Mouse (Mus musculus) intestine, postnatal 0 days (tissue): ENCODE measurements around the gene Vps13a. TPM values are rescaled to one million over a fixed set of nuclear protein-coding genes. Genes with fewer than 3 reads are reported as not detected.
A peak's percentile ranks its signal among the peaks of the same experiment; 100 is the strongest.

Experiments used
- ATAC-seq: fragments of 200-750 bp; cut with Nextera tagmentation; 2 replicates; pipeline ENCODE4 v1.8.0; 2017; ENCODE audit warnings: mild to moderate bottlenecking, moderate TSS enrichment, moderate library complexity
- H3K27ac ChIP-seq: fragments of 300-500 bp; sonication (generic); 2 replicates; pipeline ENCODE4 v1.5.1; 2014; ENCODE audit warnings: mild to moderate bottlenecking, low read depth, low read length, moderate library complexity
- H3K27me3 ChIP-seq: fragments of 300-500 bp; sonication (generic); replicated peaks from 2 replicates; pipeline ENCODE4 v1.6.1; 2014; ENCODE audit warnings: low read length, mixed read lengths; ENCODE audit not compliant: control insufficient read depth, insufficient read depth
- H3K36me3 ChIP-seq: fragments of 300-500 bp; sonication (generic); 2 replicates; pipeline ENCODE4 v1.6.1; 2014; ENCODE audit warnings: mild to moderate bottlenecking, moderate library complexity; ENCODE audit not compliant: control insufficient read depth, insufficient read depth
- H3K4me1 ChIP-seq: fragments of 300-500 bp; sonication (generic); replicated peaks from 2 replicates; pipeline ENCODE4 v1.6.1; 2014; ENCODE audit warnings: antibody characterized with exemption, low read length, mixed read lengths; ENCODE audit not compliant: control insufficient read depth, insufficient read depth
- H3K4me2 ChIP-seq: fragments of 300-500 bp; sonication (generic); replicated peaks from 2 replicates; pipeline ENCODE4 v1.6.1; 2014; ENCODE audit warnings: low read depth, mild to moderate bottlenecking, moderate library complexity
- H3K4me3 ChIP-seq: fragments of 300-500 bp; sonication (generic); 2 replicates; pipeline ENCODE4 v1.5.1; 2014; ENCODE audit warnings: low read depth, low read length
- H3K9ac ChIP-seq: fragments of 300-500 bp; sonication (generic); 2 replicates; pipeline ENCODE4 v1.6.1; 2014; ENCODE audit warnings: mild to moderate bottlenecking, low read depth, low read length
- H3K9me3 ChIP-seq: fragments of 300-500 bp; sonication (generic); 2 replicates; pipeline ENCODE4 v1.6.1; 2016; ENCODE audit warnings: mixed run types; ENCODE audit not compliant: control insufficient read depth
- CTCF ChIP-seq: sonication (generic); IDR thresholded peaks from 2 replicates; pipeline ENCODE4 v1.5.1; 2016; ENCODE audit warnings: low read depth, mild to moderate bottlenecking, control low read depth, antibody characterized with exemption, moderate library complexity
- WGBS: fragments of 180-500 bp; shearing (Covaris S2); extraction: QIAGEN DNeasy Blood & Tissue Kit; methylation state at CpG from one replicate; pipeline ENCODE4 v1.1.7; 2014; 5-methylcytosine and 5-hydroxymethylcytosine counted together
- polyA plus RNA-seq: library from polyadenylated mRNA; unstranded; fragments of >200 nt; fragmentation: Nextera tagmentation; extraction: Ambion mirVana; gene quantifications from 2 replicates; pipeline ENCODE4 v1.2.1, GENCODE M21; 2015

Gene Vps13a
- polyA plus RNA-seq, 1 experiment from 2014 or later, result 6.3 TPM

DNA sequence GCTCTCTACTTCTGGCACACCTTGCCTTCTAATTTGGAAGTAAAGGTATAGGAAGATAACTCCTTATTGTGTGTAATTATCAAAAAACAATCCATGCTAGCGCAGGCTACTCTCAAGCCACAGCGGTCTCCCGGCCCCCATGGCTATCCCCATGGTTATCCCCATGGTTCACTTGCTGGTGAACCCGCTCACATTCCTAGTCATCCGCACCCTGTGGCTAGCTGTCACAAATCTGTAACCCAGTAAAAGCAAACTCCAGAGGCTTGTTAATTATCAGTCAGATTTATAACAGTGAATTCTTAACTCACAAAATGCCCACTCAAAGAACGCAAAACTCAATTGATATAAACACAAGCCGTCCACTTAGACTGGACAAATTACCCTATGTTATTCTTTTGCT, 25.5 kb downstream of the Vps13a start:
- no peak overlapping the region for H3K4me2 ChIP-seq
- no peak overlapping the region for H3K27ac ChIP-seq
- no peak overlapping the region for H3K4me3 ChIP-seq
- H3K9ac ChIP-seq, result no peak overlapping the region
- no peaks in the 10 kb centered on the region for H3K27me3 ChIP-seq
- H3K9me3 ChIP-seq, result no peaks in the 10 kb centered on the region
- H3K4me1 ChIP-seq, result no peaks in the 10 kb centered on the region
- no peak for TF ChIP-seq CTCF
- WGBS, result 87% methylated on average over 7 of the region's 7 CpGs
- peaks cover 10% of the 10 kb centered on the region; the same call in 1 of the 2 replicates for H3K36me3 ChIP-seq
- ATAC-seq, result no peak

DNA sequence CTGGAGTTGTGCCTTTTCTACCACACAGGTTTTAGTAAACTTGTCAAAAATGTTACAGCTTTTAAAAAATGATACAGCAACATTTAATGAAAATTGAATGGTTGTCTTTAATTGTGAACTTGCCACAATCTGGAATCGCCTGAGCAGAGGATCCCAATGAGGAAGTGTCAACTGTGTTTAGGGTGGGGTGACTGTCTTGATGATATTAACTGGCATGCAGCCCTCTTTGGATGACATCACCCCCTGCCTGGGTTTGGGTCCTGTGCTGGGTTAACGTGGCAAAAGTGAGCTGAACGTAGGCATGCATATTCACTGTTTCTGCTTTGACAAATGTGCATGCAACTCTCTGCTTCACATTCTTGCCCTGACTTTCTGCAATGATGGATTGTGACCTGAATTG, 27.6 kb downstream of the Vps13a start:
- peaks cover 10% of the 10 kb centered on the region; the same call in 1 of the 2 replicates for H3K36me3 ChIP-seq
- no peak overlapping the region for H3K4me2 ChIP-seq
- no peaks in the 10 kb centered on the region for H3K27me3 ChIP-seq
- WGBS, result 77% methylated on average over 3 of the region's 3 CpGs
- no peaks in the 10 kb centered on the region for H3K4me1 ChIP-seq
- H3K27ac ChIP-seq, result no peak overlapping the region
- no peak for ATAC-seq
- no peak for TF ChIP-seq CTCF
- H3K4me3 ChIP-seq, result no peak overlapping the region
- H3K9me3 ChIP-seq, result no peaks in the 10 kb centered on the region
- H3K9ac ChIP-seq, result no peak overlapping the region

DNA sequence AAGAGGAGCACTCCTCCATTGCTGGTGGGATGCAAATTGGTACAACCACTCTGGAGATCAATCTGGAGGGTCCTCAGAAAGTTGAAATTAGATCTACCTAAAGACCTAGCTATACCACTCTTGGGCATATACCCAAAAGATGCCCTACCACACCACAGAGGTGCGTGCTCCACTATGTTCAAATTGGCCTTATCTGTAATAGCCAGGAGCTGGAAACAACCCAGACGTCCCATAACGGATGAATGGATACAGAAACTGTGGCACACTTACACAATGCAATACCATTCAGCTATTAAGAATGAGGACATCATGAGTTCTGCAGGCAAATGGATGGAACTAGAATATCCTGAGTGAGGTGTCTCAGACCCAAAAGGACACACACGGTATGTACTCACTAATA, 43.9 kb downstream of the Vps13a start:
- no peak for ATAC-seq
- Histone ChIP-seq H3K36me3 (peaks cover 5% of the 10 kb centered on the region; the same call in 1 of the 2 replicates), H3K4me3 (no peak overlapping the region), H3K9me3 (no peaks in the 10 kb centered on the region), H3K27me3 (no peaks in the 10 kb centered on the region), H3K27ac (no peak overlapping the region), H3K9ac (no peak overlapping the region), H3K4me2 (no peak overlapping the region), H3K4me1 (no peaks in the 10 kb centered on the region)
- 91% methylated on average over 4 of the region's 4 CpGs for WGBS
- no peak for TF ChIP-seq CTCF

DNA sequence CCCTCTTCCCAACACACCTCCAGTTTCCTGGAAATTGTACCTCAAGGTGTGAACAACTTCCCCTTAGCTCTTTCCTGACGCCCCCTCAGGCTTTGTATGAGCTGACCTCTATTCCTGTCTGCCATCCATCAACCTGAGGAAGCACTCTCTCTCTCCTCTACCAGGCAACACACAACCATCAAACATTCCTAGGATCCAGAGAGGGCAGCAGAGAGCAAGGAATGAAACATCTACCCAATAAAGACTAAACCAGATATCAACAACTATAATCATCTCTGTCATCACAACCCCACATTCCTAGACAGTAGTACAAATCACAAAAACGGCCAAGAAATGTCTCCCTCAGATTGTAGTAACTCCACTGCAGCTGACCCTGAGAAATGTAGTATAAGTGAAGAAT, 52.0 kb downstream of the Vps13a start:
- TF ChIP-seq CTCF, result peak; percentile 63
- Histone ChIP-seq H3K27ac (no peak overlapping the region), H3K36me3 (peaks cover 5% of the 10 kb centered on the region; the same call in 1 of the 2 replicates), H3K4me2 (no peak overlapping the region), H3K9ac (no peak overlapping the region), H3K4me1 (no peaks in the 10 kb centered on the region), H3K27me3 (no peaks in the 10 kb centered on the region), H3K9me3 (no peaks in the 10 kb centered on the region), H3K4me3 (no peak overlapping the region)
- WGBS, result 45% methylated on average over 2 of the region's 2 CpGs
- ATAC-seq, result no peak

DNA sequence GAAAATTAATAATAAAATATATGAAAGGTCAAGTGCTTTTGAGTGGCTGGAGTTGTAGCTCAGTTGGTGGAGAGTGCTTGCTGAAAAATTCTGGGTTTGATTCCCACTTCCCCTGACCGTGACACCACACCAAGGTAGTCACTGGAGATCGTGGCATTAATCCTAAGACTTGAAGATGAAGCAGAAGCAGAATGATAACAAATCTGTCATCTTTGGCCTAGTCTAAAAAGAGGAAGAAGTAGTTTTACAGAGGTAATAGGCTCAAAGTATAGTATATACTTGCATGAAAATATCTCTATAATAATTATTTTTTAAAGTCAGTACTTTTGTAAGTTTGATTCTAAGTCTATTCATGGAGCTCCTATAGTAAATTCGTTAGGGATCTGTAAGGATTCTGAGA, 65.5 kb downstream of the Vps13a start:
- WGBS, result 93% methylated on average over 3 of the region's 3 CpGs

DNA sequence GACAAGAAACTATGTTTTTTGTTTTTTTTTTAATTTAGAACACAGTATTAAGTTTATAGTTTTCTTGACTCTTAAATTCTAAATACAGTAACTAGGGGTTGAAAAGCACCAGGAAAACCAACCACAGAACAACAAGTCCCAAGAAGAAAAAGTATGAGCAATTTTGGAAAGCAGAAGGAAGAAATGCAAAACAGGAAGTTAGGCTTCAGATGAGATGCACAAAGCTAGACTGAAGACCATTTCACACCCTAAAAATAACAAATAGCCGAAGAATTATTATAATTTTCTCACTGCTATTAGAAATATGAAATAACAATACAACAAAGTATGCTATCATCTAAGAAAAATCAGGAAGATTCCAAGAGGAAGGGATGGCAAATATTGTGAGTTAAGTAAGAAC, 78.9 kb downstream of the Vps13a start:
- no peak overlapping the region for H3K27ac ChIP-seq
- no peak overlapping the region for H3K4me3 ChIP-seq
- no peak overlapping the region for H3K4me2 ChIP-seq
- no peaks in the 10 kb centered on the region for H3K9me3 ChIP-seq
- TF ChIP-seq CTCF, result no peak
- no peak for ATAC-seq
- H3K4me1 ChIP-seq, result no peaks in the 10 kb centered on the region
- H3K9ac ChIP-seq, result no peak overlapping the region
- no peaks in the 10 kb centered on the region for H3K27me3 ChIP-seq
- 80% methylated on average over 1 of the region's 1 CpGs for WGBS
- H3K36me3 ChIP-seq, result no peaks in the 10 kb centered on the region

More for the DNA sequence above, 65.5 kb downstream of the Vps13a start:
- no peak overlapping the region for H3K4me2 ChIP-seq
- H3K36me3 ChIP-seq, result 0 out of 2 replicates have a peak, but pooled peaks cover 5% of the 10 kb centered on the region
- H3K4me3 ChIP-seq, result no peak overlapping the region
- no peak overlapping the region for H3K9ac ChIP-seq
- no peak for ATAC-seq
- H3K4me1 ChIP-seq, result no peaks in the 10 kb centered on the region
- no peaks in the 10 kb centered on the region for H3K9me3 ChIP-seq
- no peak overlapping the region for H3K27ac ChIP-seq
- H3K27me3 ChIP-seq, result no peaks in the 10 kb centered on the region
- TF ChIP-seq CTCF, result no peak

DNA sequence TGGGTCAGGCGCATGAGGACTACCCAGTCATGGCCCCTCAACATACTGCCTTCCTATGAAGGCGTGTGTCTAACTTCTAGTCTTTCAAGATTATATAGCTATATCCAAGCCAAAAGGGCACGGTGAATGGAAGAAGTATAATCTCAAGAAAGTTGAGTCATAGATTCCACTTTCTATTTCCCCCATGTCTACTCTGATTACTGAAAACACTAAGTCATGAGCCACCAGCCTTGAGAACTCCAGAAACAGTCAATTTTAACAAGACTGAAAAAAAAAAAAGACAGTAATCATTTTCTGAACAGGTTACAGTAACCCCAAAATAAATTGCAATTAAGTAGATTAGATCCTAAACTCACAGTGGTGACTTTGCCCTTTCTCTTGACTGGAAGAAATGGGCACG, 95.8 kb downstream of the Vps13a start:
- Histone ChIP-seq H3K4me3 (no peak overlapping the region), H3K9ac (no peak overlapping the region), H3K9me3 (no peaks in the 10 kb centered on the region), H3K4me1 (no peaks in the 10 kb centered on the region), H3K4me2 (no peak overlapping the region), H3K36me3 (peaks cover 4% of the 10 kb centered on the region; the same call in 1 of the 2 replicates), H3K27ac (no peak overlapping the region), H3K27me3 (no peaks in the 10 kb centered on the region)
- 81% methylated on average over 4 of the region's 4 CpGs for WGBS
- no peak for ATAC-seq
- no peak for TF ChIP-seq CTCF
